Mouse (Mus musculus): ENCODE data around the gene Smim10l1.

The Smim10l1 gene

GRCm38 (mm10) chr6:133104609-133104921 is at the start of gene Smim10l1:
Smim10l1 (plus strand) TSS chr6:133104909.
- no peak for ATAC-seq (ENCODE audit: low TSS enrichment)

- ATAC-seq (ENCODE audit: low TSS enrichment) = no peak
Measured at GRCm38 (mm10) chr6:133055716-133056115, 49.0 kb upstream of the Smim10l1 start, which contains the start of gene Tas2r140. Tas2r140 (minus strand) TSS chr6:133055816.

- ATAC-seq (ENCODE audit: low TSS enrichment) = no peak
Measured at GRCm38 (mm10) chr6:133092226-133092625, 12.5 kb upstream of the Smim10l1 start.

DNA sequence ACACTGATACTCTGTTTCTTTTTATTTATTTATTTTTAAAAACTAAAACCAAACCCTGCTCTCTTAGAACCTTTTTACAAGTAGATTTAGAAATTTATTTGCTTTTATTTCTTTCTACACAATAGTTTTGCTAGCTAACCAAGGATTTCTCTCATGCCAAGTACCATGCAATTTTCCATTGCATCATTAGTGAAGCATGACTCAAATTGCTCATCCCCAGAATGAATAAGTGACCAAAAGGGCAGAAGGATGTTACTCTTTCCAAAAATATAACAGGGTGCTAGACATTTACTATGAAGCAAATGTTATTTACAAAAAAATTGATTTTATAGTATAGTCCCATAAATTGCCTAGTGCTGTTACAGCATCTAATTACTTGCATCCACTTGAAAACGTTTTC is 2.3 kb upstream of the Smim10l1 start:
- no peak for ATAC-seq (ENCODE audit: low TSS enrichment)

GRCm38 (mm10) chr6:133104922-133105859 is 482 bp downstream of the Smim10l1 start:
- ATAC-seq (ENCODE audit: low TSS enrichment) = peak; percentile 96

Data from frontal cortex, adult (tissue).